Mouse (Mus musculus) forebrain, embryonic 10.5 days (tissue): ENCODE measurements at regions not wholly inside any gene's neighbourhood (a gene's known extent, or its start where the extent isn't known, plus 50 kb on each side); places are given as distances from the start of the nearest gene placed in this dataset.

Experiments used
- DNase-seq: peaks from one replicate; pipeline ENCODE4 v3.0.0-alpha.2; 2017; ENCODE audit warnings: low spot score; ENCODE audit errors: extremely low spot score
- H3K27ac ChIP-seq: fragments of 300-500 bp; sonication (generic); 2 replicates; pipeline ENCODE4 v1.5.1; 2016; ENCODE audit warnings: mild to moderate bottlenecking
- H3K27me3 ChIP-seq: fragments of 300-500 bp; sonication (generic); 2 replicates; pipeline ENCODE4 v1.6.1; 2016; ENCODE audit warnings: mild to moderate bottlenecking; ENCODE audit not compliant: poor library complexity, severe bottlenecking
- H3K36me3 ChIP-seq: fragments of 300-500 bp; sonication (generic); replicated peaks from 2 replicates; pipeline ENCODE4 v1.6.1; 2016; ENCODE audit warnings: mild to moderate bottlenecking, moderate library complexity
- H3K4me1 ChIP-seq: fragments of 300-500 bp; sonication (generic); 2 replicates; pipeline ENCODE4 v1.6.1; 2016
- H3K4me3 ChIP-seq: fragments of 300-500 bp; sonication (generic); 2 replicates; pipeline ENCODE4 v1.5.1; 2016; ENCODE audit warnings: mild to moderate bottlenecking, moderate library complexity
- H3K9me3 ChIP-seq: fragments of 300-500 bp; sonication (generic); 2 replicates; pipeline ENCODE4 v1.6.1; 2016; ENCODE audit warnings: mild to moderate bottlenecking, moderate library complexity
- WGBS: fragments of 180-500 bp; shearing (Covaris S2); methylation state at CpG from one replicate; pipeline ENCODE4 v1.1.7; 2016; 5-methylcytosine and 5-hydroxymethylcytosine counted together

GRCm38 (mm10) chr7:129853596-129853995, 261.9 kb downstream of the Wdr11 start:
- Histone ChIP-seq H3K36me3 (no peaks in the 10 kb centered on the region), H3K9me3 (no peaks in the 10 kb centered on the region), H3K4me3 (no peak overlapping the region), H3K27ac (no peak overlapping the region), H3K4me1 (peaks cover 20% of the 10 kb centered on the region), H3K27me3 (no peaks in the 10 kb centered on the region)
- DNase-seq = no peak
- WGBS = 56% methylated on average over 7 of the region's 7 CpGs

GRCm38 (mm10) chr7:129854942-129855341, 263.3 kb downstream of the Wdr11 start:
- Histone ChIP-seq H3K36me3 (no peaks in the 10 kb centered on the region), H3K4me1 (peaks cover 20% of the 10 kb centered on the region), H3K4me3 (no peak overlapping the region), H3K27me3 (no peaks in the 10 kb centered on the region), H3K27ac (no peak overlapping the region), H3K9me3 (no peaks in the 10 kb centered on the region)
- DNase-seq = no peak
- 72% methylated on average over 2 of the region's 2 CpGs for WGBS

GRCm38 (mm10) chr7:129862966-129863365, 271.3 kb downstream of the Wdr11 start:
- Histone ChIP-seq H3K4me1 (no peaks in the 10 kb centered on the region), H3K9me3 (no peaks in the 10 kb centered on the region), H3K27ac (no peak overlapping the region), H3K27me3 (no peaks in the 10 kb centered on the region), H3K4me3 (no peak overlapping the region), H3K36me3 (no peaks in the 10 kb centered on the region)
- WGBS = 67% methylated on average over 1 of the region's 1 CpGs
- DNase-seq = no peak

GRCm38 (mm10) chr7:129865536-129865935, 273.9 kb downstream of the Wdr11 start:
- no peak overlapping the region for H3K4me3 ChIP-seq
- H3K4me1 ChIP-seq = no peaks in the 10 kb centered on the region
- WGBS = 85% methylated on average over 3 of the region's 3 CpGs
- H3K27ac ChIP-seq = no peak overlapping the region
- no peaks in the 10 kb centered on the region for H3K36me3 ChIP-seq
- no peak for DNase-seq
- no peaks in the 10 kb centered on the region for H3K27me3 ChIP-seq
- H3K9me3 ChIP-seq = no peaks in the 10 kb centered on the region

- Histone ChIP-seq H3K4me1 (peaks cover 15% of the 10 kb centered on the region), H3K4me3 (no peak overlapping the region), H3K27ac (no peak overlapping the region), H3K9me3 (no peaks in the 10 kb centered on the region), H3K27me3 (no peaks in the 10 kb centered on the region), H3K36me3 (no peaks in the 10 kb centered on the region)
- DNase-seq = no peak
- 66% methylated on average over 11 of the region's 11 CpGs for WGBS
These were observed 280.6 kb downstream of the Wdr11 start for GRCm38 (mm10) chr7:129872208-129872790.

- WGBS = 93% methylated on average over 7 of the region's 7 CpGs
- no peak overlapping the region for H3K27ac ChIP-seq
- no peaks in the 10 kb centered on the region for H3K9me3 ChIP-seq
These were observed 284.7 kb downstream of the Wdr11 start for GRCm38 (mm10) chr7:129876202-129876851.

GRCm38 (mm10) chr7:129876852-129877223, 285.2 kb downstream of the Wdr11 start:
- peaks cover 15% of the 10 kb centered on the region for H3K4me1 ChIP-seq
- peak; percentile 0 for DNase-seq
- no peak overlapping the region for H3K4me3 ChIP-seq
- H3K36me3 ChIP-seq = no peaks in the 10 kb centered on the region
- no peaks in the 10 kb centered on the region for H3K27me3 ChIP-seq
- H3K9me3 ChIP-seq = no peaks in the 10 kb centered on the region
- H3K27ac ChIP-seq = no peak overlapping the region

More at GRCm38 (mm10) chr7:129876202-129876851, 284.7 kb downstream of the Wdr11 start:
- H3K4me1 ChIP-seq = peaks cover 15% of the 10 kb centered on the region
- no peaks in the 10 kb centered on the region for H3K27me3 ChIP-seq
- H3K4me3 ChIP-seq = no peak overlapping the region
- H3K36me3 ChIP-seq = no peaks in the 10 kb centered on the region
- no peak for DNase-seq

GRCm38 (mm10) chr7:129896291-129896690, 304.6 kb downstream of the Wdr11 start:
- H3K36me3 ChIP-seq = no peaks in the 10 kb centered on the region
- no peaks in the 10 kb centered on the region for H3K27me3 ChIP-seq
- peaks cover 3% of the 10 kb centered on the region; the same call in 1 of the 2 replicates for H3K9me3 ChIP-seq
- no peak overlapping the region for H3K27ac ChIP-seq
- WGBS = 91% methylated on average over 7 of the region's 7 CpGs
- no peak for DNase-seq
- no peak overlapping the region for H3K4me3 ChIP-seq
- H3K4me1 ChIP-seq = no peaks in the 10 kb centered on the region

GRCm38 (mm10) chr7:129897511-129897910, 305.8 kb downstream of the Wdr11 start:
- Histone ChIP-seq H3K27ac (no peak overlapping the region), H3K9me3 (no peaks in the 10 kb centered on the region), H3K27me3 (no peaks in the 10 kb centered on the region), H3K4me3 (no peak overlapping the region), H3K36me3 (no peaks in the 10 kb centered on the region), H3K4me1 (no peaks in the 10 kb centered on the region)
- WGBS = 85% methylated on average over 3 of the region's 3 CpGs
- DNase-seq = peak; percentile 5

GRCm38 (mm10) chr7:129902256-129902655, 310.6 kb downstream of the Wdr11 start:
- no peak overlapping the region for H3K27ac ChIP-seq
- 88% methylated on average over 4 of the region's 4 CpGs for WGBS
- no peaks in the 10 kb centered on the region for H3K36me3 ChIP-seq

GRCm38 (mm10) chr7:129903126-129903525, 311.5 kb downstream of the Wdr11 start:
- no peak for DNase-seq
- Histone ChIP-seq H3K4me3 (no peak overlapping the region), H3K27me3 (no peaks in the 10 kb centered on the region), H3K4me1 (peaks cover 5% of the 10 kb centered on the region; the same call in 1 of the 2 replicates), H3K27ac (no peak overlapping the region), H3K36me3 (no peaks in the 10 kb centered on the region), H3K9me3 (no peaks in the 10 kb centered on the region)
- 60% methylated on average over 5 of the region's 5 CpGs for WGBS

More at GRCm38 (mm10) chr7:129902256-129902655, 310.6 kb downstream of the Wdr11 start:
- H3K4me3 ChIP-seq = no peak overlapping the region
- H3K9me3 ChIP-seq = no peaks in the 10 kb centered on the region
- peaks cover 5% of the 10 kb centered on the region; the same call in 1 of the 2 replicates for H3K4me1 ChIP-seq
- H3K27me3 ChIP-seq = no peaks in the 10 kb centered on the region
- DNase-seq = no peak

GRCm38 (mm10) chr7:129906131-129906530, 314.5 kb downstream of the Wdr11 start:
- no peaks in the 10 kb centered on the region; the same call in 1 of the 2 replicates for H3K27me3 ChIP-seq
- 78% methylated on average over 1 of the region's 1 CpGs for WGBS
- no peaks in the 10 kb centered on the region for H3K9me3 ChIP-seq
- H3K4me1 ChIP-seq = peaks cover 5% of the 10 kb centered on the region; the same call in 1 of the 2 replicates
- H3K27ac ChIP-seq = no peak overlapping the region
- no peak overlapping the region for H3K4me3 ChIP-seq
- DNase-seq = no peak
- no peaks in the 10 kb centered on the region for H3K36me3 ChIP-seq

- Histone ChIP-seq H3K27ac (no peak overlapping the region), H3K9me3 (no peaks in the 10 kb centered on the region), H3K27me3 (no peaks in the 10 kb centered on the region; the same call in 1 of the 2 replicates), H3K36me3 (no peaks in the 10 kb centered on the region), H3K4me1 (no peaks in the 10 kb centered on the region), H3K4me3 (no peak overlapping the region)
- no peak for DNase-seq
- WGBS = 91% methylated on average over 5 of the region's 5 CpGs
These were observed 317.2 kb downstream of the Wdr11 start for GRCm38 (mm10) chr7:129908826-129909225.
